Mouse (Mus musculus) kidney, embryonic 14.5 days (tissue): Measurements from ENCODE around the gene Gm28047. TPM values are rescaled to one million over a fixed set of nuclear protein-coding genes. Genes with fewer than 3 reads are reported as not detected.

Experiments
- ATAC-seq: fragments of 200-750 bp; cut with Nextera tagmentation; 2 replicates; pipeline ENCODE4 v1.8.0; 2017; ENCODE audit warnings: moderate number of reproducible peaks, mild to moderate bottlenecking, moderate TSS enrichment, moderate library complexity; ENCODE audit not compliant: low FRiP score, low TSS enrichment
- H3K27ac ChIP-seq: fragments of 300-500 bp; sonication (generic); 2 replicates; pipeline ENCODE4 v1.5.1; 2014; ENCODE audit warnings: low read depth, mild to moderate bottlenecking, low read length, moderate library complexity, mixed read lengths
- H3K27me3 ChIP-seq: fragments of 300-500 bp; sonication (generic); 2 replicates; pipeline ENCODE4 v1.6.1; 2014; ENCODE audit warnings: mild to moderate bottlenecking, low read length; ENCODE audit not compliant: control insufficient read depth, insufficient read depth
- H3K36me3 ChIP-seq: fragments of 300-500 bp; sonication (generic); 2 replicates; pipeline ENCODE4 v1.6.1; 2014; ENCODE audit warnings: low read length, mixed read lengths; ENCODE audit not compliant: control insufficient read depth, insufficient read depth
- H3K4me1 ChIP-seq: fragments of 300-500 bp; sonication (generic); 2 replicates; pipeline ENCODE4 v1.6.1; 2014; ENCODE audit warnings: low read length, mixed read lengths; ENCODE audit not compliant: control insufficient read depth, insufficient read depth
- H3K4me2 ChIP-seq: fragments of 300-500 bp; sonication (generic); replicated peaks from 2 replicates; pipeline ENCODE4 v1.6.1; 2014; ENCODE audit warnings: low read depth, mild to moderate bottlenecking, low read length
- H3K4me3 ChIP-seq: fragments of 300-500 bp; sonication (generic); 2 replicates; pipeline ENCODE4 v1.5.1; 2014; ENCODE audit warnings: mild to moderate bottlenecking, low read length
- H3K9ac ChIP-seq: fragments of 300-500 bp; sonication (generic); 2 replicates; pipeline ENCODE4 v1.6.1; 2014; ENCODE audit warnings: low read depth, mild to moderate bottlenecking, low read length, moderate library complexity
- H3K9me3 ChIP-seq: fragments of 300-500 bp; sonication (generic); 2 replicates; pipeline ENCODE4 v1.6.1; 2016; ENCODE audit warnings: low read length; ENCODE audit not compliant: control insufficient read depth
- WGBS: fragments of 180-500 bp; shearing (Covaris S2); extraction: QIAGEN DNeasy Blood & Tissue Kit; methylation state at CpG from one replicate; pipeline ENCODE4 v1.1.7; 2014; 5-methylcytosine and 5-hydroxymethylcytosine counted together
- polyA plus RNA-seq: library from polyadenylated mRNA; unstranded; fragments of >200 nt; fragmentation: Nextera tagmentation; extraction: Ambion mirVana; gene quantifications from 2 replicates; pipeline ENCODE4 v1.2.1, GENCODE M21; 2014

The Gm28047 gene
- polyA plus RNA-seq, 1 experiment from 2014 or later: not detected

GRCm38 (mm10) chr15:102546677-102547427, 78.0 kb downstream of the Gm28047 start:
- no peaks in the 10 kb centered on the region for H3K4me1 ChIP-seq
- peaks cover 48% of the 10 kb centered on the region for H3K36me3 ChIP-seq
- H3K9me3 ChIP-seq: no peaks in the 10 kb centered on the region
- 88% methylated on average over 3 of the region's 3 CpGs for WGBS
- no peaks in the 10 kb centered on the region for H3K27me3 ChIP-seq
- no peak overlapping the region for H3K4me2 ChIP-seq
- ATAC-seq: no peak
- no peak overlapping the region for H3K9ac ChIP-seq
- H3K27ac ChIP-seq: no peak overlapping the region
- H3K4me3 ChIP-seq: no peak overlapping the region

GRCm38 (mm10) chr15:102546246-102546645, 78.6 kb downstream of the Gm28047 start:
- Histone ChIP-seq H3K27me3 (no peaks in the 10 kb centered on the region), H3K36me3 (peaks cover 42% of the 10 kb centered on the region), H3K27ac (no peak overlapping the region), H3K4me2 (no peak overlapping the region), H3K4me1 (no peaks in the 10 kb centered on the region), H3K4me3 (no peak overlapping the region), H3K9me3 (no peaks in the 10 kb centered on the region), H3K9ac (no peak overlapping the region)
- WGBS: 90% methylated on average over 3 of the region's 3 CpGs
- no peak for ATAC-seq

- Histone ChIP-seq H3K27me3 (no peaks in the 10 kb centered on the region), H3K4me2 (no peak overlapping the region), H3K36me3 (peaks cover 52% of the 10 kb centered on the region), H3K4me3 (no peak overlapping the region), H3K9ac (no peak overlapping the region), H3K4me1 (no peaks in the 10 kb centered on the region), H3K27ac (no peak overlapping the region), H3K9me3 (no peaks in the 10 kb centered on the region)
- 91% methylated on average over 4 of the region's 4 CpGs for WGBS
- ATAC-seq: no peak
Measured at GRCm38 (mm10) chr15:102544801-102545200, 80.1 kb downstream of the Gm28047 start.

GRCm38 (mm10) chr15:102533926-102534325, 90.9 kb downstream of the Gm28047 start:
- Histone ChIP-seq H3K27me3 (no peaks in the 10 kb centered on the region), H3K4me2 (no peak overlapping the region), H3K27ac (no peak overlapping the region), H3K4me3 (no peak overlapping the region), H3K9ac (no peak overlapping the region), H3K9me3 (no peaks in the 10 kb centered on the region), H3K36me3 (peaks cover 73% of the 10 kb centered on the region), H3K4me1 (no peaks in the 10 kb centered on the region)
- no peak for ATAC-seq
- 91% methylated on average over 7 of the region's 7 CpGs for WGBS

GRCm38 (mm10) chr15:102532106-102532900, 92.6 kb downstream of the Gm28047 start:
- Histone ChIP-seq H3K27ac (no peak overlapping the region), H3K27me3 (no peaks in the 10 kb centered on the region), H3K4me1 (no peaks in the 10 kb centered on the region), H3K36me3 (peaks cover 80% of the 10 kb centered on the region), H3K4me3 (no peak overlapping the region), H3K4me2 (no peak overlapping the region), H3K9ac (no peak overlapping the region), H3K9me3 (no peaks in the 10 kb centered on the region)
- ATAC-seq: no peak
- WGBS: 90% methylated on average over 3 of the region's 3 CpGs

GRCm38 (mm10) chr15:102531586-102531985, 93.3 kb downstream of the Gm28047 start:
- Histone ChIP-seq H3K4me2 (no peak overlapping the region), H3K9ac (no peak overlapping the region), H3K4me3 (no peak overlapping the region), H3K27ac (no peak overlapping the region), H3K36me3 (peaks cover 75% of the 10 kb centered on the region), H3K9me3 (no peaks in the 10 kb centered on the region), H3K4me1 (no peaks in the 10 kb centered on the region), H3K27me3 (no peaks in the 10 kb centered on the region)
- ATAC-seq: no peak
- WGBS: 55% methylated on average over 4 of the region's 4 CpGs

- Histone ChIP-seq H3K4me2 (no peak overlapping the region), H3K4me1 (no peaks in the 10 kb centered on the region), H3K27ac (no peak overlapping the region), H3K9me3 (no peaks in the 10 kb centered on the region), H3K36me3 (peaks cover 69% of the 10 kb centered on the region), H3K4me3 (no peak overlapping the region), H3K27me3 (no peaks in the 10 kb centered on the region), H3K9ac (no peak overlapping the region)
- ATAC-seq: no peak
- WGBS: 79% methylated on average over 4 of the region's 4 CpGs
Measured at GRCm38 (mm10) chr15:102530566-102530965, 94.3 kb downstream of the Gm28047 start.

- Histone ChIP-seq H3K4me2 (no peak overlapping the region), H3K27ac (no peak overlapping the region), H3K36me3 (peaks cover 69% of the 10 kb centered on the region), H3K9me3 (no peaks in the 10 kb centered on the region), H3K9ac (no peak overlapping the region), H3K4me1 (no peaks in the 10 kb centered on the region), H3K4me3 (no peak overlapping the region), H3K27me3 (no peaks in the 10 kb centered on the region)
- ATAC-seq: no peak
- WGBS: 97% methylated on average over 1 of the region's 1 CpGs
Measured at GRCm38 (mm10) chr15:102528396-102528795, 96.5 kb downstream of the Gm28047 start.

GRCm38 (mm10) chr15:102527936-102528335, 96.9 kb downstream of the Gm28047 start:
- WGBS: 75% methylated on average over 3 of the region's 3 CpGs
- peaks cover 65% of the 10 kb centered on the region for H3K36me3 ChIP-seq

More at GRCm38 (mm10) chr15:102527936-102528335, 96.9 kb downstream of the Gm28047 start:
- no peak overlapping the region for H3K27ac ChIP-seq
- no peak overlapping the region for H3K4me3 ChIP-seq
- no peak for ATAC-seq
- H3K4me1 ChIP-seq: no peaks in the 10 kb centered on the region
- H3K27me3 ChIP-seq: no peaks in the 10 kb centered on the region
- H3K9ac ChIP-seq: no peak overlapping the region
- H3K9me3 ChIP-seq: no peaks in the 10 kb centered on the region
- no peak overlapping the region for H3K4me2 ChIP-seq
